Mouse (Mus musculus) cerebellum, postnatal 14 days (tissue): ENCODE results near the gene Usp29.
"Not testable (repeated sequence)": the region's sequence is repeated elsewhere in the genome, so short reads cannot be mapped to it uniquely, and the experiment has no call there.

ENCODE experiments used
- DNase-seq, 2 experiments: peaks; one replicate each; pipeline ENCODE4 v3.0.0; 2021; ENCODE audit warnings: mixed read lengths in 2 of 2

Usp29 gene

DNA sequence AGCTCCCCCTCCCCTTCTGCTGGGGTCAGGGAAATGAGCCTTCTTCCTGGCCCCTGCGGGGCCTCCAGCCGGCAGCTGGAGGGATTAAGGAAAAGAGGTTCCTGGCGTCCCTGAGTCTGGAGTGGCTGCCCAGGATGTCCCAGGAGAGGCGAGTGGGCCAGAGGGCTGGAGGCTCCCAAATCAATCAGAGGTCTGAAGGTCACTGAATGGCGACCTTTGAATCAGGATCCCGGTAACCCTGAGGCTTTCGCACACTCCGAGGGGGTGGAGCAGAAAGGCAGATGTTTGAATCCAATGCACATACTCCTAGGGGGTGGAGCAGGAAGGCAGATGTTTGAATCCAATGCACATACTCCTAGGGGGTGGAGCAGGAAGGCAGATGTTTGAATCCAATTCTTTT lies 39.9 kb downstream of the Usp29 start:
- DNase-seq, result no peak

- DNase-seq, result not testable (repeated sequence)
Observed at GRCm38 (mm10) chr7:6773865-6774413, 43.6 kb downstream of the Usp29 start.

DNA sequence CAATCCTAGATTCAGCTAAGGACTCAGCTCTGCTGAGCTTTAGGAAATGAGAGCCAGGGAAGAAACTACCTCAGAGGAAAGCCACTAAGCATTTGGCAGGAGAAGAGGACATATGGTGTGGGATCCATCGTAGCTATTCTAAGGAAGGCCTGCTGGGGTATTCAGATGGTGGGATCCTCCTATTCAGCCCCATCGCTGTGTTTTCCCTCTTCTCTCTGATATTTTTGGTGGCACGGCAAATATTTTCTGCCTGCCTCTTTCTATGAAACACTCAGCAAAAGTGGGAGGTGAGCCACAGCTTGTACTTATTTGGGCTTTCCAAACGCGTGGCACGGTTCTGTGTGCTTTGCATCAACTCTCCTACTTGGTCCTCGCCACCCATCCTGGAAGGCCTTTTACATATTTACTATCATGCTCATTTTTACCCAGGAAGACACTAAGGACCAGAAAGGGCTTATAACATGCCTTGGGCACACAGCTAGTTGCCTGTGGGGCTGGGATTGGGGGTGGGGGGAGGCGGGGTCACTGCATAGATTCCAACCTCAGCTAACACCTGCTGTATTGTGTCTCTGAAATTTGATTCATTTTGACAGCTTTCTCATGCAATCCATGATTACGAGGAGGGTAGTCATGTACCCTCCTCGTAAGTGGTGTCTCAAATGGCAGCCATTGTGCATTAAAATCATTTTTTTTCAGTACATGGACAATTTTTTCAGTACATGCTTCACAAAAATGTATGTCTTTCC lies 46.1 kb downstream of the Usp29 start:
- DNase-seq, result peak; percentile 47 to 81

- peak; percentile 72 to 73 for DNase-seq
Observed at GRCm38 (mm10) chr7:6777107-6777506, 46.7 kb downstream of the Usp29 start.

DNA sequence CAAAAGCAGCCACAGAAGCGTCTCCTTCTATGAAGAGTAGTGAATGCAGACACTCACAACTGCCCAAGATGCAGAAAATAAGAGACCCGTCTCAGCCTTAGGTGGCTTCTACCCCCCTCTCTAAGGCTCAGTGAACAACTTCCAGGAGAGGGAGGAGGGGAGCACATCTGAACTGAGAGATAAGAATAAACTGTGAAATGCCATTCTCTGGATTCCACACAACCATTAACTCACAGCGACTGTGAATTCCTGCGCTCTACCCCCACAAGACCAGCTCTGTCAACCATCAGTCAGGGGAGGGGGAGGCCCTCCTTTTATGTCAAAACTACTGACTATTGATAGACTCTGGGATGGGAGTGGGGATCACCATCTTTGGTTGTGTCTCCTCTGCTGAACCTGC lies 47.3 kb downstream of the Usp29 start:
- DNase-seq, result no peak

GRCm38 (mm10) chr7:6779172-6779571 lies 48.8 kb downstream of the Usp29 start:
- no peak for DNase-seq

GRCm38 (mm10) chr7:6781541-6781940 lies 51.2 kb downstream of the Usp29 start:
- DNase-seq, result no peak

GRCm38 (mm10) chr7:6784340-6785073 lies 54.1 kb downstream of the Usp29 start:
- no peak for DNase-seq

GRCm38 (mm10) chr7:6787000-6787399 lies 56.6 kb downstream of the Usp29 start:
- DNase-seq, result no peak

DNA sequence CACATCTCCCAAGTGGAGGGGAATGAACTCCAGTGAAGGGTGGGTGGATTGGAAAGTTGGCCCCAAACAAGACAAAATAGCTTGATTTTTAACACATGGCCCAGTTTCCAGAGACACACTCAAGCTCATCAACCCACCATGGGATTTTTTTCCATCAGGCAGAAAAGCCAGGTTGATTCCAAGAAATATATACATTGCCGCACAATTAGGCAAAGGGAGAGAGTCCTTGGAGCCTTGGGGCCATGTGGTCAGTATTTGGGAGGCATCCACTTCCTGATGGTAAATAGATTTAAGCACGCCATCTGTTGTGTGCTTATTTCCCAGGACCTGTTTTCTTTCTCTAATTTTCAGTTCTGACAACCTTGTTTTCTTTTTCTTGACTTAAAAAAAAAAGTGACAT lies 57.7 kb downstream of the Usp29 start:
- DNase-seq, result no peak

DNA sequence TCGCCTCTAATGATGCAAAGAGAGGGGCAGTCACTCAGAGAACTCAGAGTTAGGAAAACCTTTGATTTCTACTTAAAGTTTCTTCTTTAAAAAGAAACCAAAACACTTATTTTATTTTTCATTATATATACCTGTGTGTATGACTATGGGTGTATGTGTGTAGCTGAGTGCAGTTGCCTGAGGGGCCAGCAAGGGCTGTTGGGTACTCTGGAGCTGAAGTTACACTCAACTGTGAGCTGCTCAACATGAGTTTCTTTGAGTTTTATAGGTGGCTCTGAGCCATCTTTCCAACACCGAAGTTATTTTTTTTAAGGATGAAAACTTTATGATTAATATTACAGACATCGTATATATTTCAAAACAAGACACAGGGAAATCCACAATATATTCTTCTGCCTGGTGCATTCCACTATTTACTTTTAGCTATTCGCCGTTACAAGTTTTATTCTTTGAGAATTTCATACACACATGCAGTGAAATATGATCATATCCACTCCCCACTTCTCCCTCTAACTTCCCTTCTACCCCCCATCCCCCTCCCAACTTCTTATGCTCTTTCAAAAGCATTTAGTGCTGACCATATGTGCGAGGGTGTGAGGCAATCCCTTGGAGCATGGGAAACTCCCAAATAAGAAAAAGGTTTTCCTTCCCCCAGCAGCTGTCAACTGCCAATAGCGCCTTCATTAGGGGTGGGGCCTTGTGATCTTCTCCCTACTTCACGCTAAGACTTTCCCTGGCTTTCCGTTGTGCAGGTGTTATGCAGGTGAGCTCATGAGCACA lies 61.1 kb downstream of the Usp29 start:
- DNase-seq, result no peak

DNA sequence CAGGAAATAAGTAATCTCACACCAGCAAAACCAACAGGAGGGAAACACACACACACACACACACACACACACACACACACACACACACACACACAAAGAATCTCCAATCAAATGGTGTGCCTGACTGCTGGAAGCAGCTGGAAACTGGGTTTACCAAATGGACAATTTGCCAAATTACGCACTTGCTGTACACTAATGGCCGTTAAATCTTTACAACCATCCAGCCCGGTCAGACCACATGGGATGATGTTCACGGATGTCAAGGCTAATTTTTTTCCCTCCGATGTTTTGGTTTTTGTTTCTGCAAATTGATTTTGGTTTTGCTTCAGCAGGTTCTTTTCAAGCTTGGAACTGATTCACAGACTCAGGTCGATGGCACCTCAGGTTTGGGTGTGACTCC lies 62.9 kb downstream of the Usp29 start:
- no peak for DNase-seq

- no peak for DNase-seq
Observed at GRCm38 (mm10) chr7:6793811-6794210, 63.4 kb downstream of the Usp29 start.

- DNase-seq, result no peak
Observed at GRCm38 (mm10) chr7:6797408-6797807, 67.0 kb downstream of the Usp29 start.

DNA sequence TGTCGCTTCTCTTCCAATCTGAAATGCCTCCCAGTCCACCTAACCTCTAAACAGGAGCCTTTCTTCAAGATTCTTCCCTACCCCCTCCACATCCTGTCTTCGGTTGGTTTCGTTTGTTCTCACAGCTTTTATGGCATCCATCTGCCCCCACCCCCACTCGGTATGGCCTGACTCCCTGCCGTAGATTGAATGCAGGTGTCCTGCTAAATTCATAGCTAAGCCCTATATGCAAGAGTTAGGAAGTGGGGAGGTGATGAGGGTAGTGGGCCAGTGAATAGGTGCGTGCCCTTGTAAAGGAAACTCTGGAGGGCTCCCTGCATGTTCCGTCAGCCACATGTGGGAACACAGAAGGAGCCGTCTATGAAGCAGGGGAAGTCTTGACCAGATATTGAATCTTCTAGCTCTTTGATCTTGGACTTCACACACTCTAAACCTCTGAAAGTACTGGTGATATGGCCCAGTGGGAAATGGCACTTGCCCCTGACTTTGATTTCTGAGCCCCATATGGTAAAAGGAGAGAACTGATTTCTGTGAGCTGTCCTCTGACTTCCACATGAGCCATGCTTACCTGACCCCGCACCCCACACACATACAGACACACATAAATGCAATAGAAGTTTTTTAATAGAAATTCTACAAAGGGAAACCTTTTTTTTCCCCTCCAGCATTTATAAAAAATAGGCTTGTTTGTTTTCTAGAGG lies 68.9 kb downstream of the Usp29 start:
- no peak for DNase-seq

DNA sequence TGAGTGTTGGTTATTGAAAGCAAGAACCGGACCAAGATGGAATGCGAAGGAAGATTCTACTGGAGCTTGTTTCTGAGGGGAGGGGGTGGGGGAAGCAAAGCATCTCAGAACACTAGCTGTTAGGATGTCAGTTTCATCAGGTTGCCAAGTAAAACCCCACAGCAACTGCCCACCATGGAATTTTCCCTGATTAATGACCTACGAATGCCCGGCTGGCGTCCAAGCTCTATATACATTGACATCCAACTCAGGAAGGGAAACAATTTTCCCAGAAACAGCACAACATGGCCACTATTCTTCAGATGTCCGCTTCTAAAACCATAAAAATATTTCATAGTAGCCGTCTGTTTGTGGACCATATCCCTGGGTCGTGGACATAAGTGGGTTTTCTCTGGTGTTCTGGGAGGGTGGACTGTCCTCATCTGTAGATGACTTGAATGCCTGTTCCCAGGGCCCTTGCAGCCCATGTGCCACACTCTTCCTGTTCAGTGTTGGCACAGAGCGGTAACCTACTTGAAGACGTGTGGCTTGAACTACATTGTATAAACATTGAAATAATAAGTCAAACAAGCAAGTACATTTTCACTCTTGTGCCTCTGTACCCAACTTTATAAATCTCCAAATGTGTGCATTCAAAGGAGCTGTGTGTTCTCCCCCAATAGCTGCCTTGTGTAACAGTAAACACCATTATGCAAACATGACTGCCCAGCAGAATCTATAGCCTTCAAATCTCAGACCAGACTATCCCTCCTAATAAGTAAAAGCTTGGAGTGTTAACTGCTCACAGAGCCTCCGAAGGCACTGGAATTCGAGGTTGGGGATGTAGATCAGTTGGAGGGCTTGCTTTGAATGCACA lies 70.4 kb downstream of the Usp29 start:
- no peak for DNase-seq

DNA sequence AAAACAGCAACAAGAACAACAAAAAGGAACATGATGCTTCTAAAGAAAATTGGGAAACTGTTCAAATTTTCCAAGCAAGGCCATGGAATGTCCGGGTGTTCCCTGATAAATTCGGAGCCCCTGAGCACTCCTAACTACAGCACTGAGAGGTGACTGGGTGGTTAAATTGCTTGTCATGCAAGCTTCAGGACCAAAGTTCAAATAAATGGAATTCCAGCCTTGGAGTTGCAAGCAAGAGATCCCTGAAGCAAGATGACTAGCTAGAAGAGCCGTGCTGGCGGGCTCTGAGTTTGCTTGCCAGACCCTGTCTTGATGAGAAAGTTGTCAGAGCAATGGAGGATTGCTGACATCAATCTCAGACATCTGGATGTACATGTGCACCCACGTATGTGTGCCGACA lies 71.3 kb downstream of the Usp29 start:
- DNase-seq, result no peak

- peak; percentile 41 to 59 for DNase-seq
Observed at GRCm38 (mm10) chr7:6810556-6810955, 80.2 kb downstream of the Usp29 start.

GRCm38 (mm10) chr7:6814971-6815370 lies 84.6 kb downstream of the Usp29 start:
- no peak for DNase-seq

DNA sequence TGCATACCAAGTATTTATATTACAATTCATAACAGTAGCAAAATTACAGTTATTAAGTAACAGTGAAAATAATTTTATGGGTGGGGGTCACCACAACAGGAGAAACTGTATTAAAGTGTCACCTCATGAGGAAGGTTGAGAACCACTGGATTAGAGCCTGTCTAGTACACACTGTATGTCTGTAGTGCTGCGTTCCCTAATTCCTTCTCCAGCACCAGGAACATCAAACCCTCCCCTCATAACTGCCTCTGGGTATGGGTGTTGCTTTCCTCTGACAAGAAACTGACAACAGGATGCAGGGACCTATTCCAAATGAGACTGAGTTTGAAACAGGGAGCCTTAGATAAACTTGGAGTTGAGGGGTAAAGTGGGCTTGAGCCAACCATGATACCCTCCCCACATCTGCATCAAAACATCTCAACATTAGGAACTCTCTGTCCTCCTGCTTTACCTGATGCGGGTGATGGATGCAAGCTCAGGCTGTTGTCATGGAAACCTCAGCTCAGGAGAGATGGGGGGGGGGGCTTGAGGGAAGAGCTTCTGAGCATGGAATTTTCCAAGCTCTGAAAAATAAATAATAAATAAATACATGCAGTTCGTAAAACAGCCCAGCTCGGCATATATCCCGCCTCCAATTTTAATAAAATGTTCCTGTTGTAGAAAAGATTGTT lies 86.5 kb downstream of the Usp29 start:
- no peak for DNase-seq

DNA sequence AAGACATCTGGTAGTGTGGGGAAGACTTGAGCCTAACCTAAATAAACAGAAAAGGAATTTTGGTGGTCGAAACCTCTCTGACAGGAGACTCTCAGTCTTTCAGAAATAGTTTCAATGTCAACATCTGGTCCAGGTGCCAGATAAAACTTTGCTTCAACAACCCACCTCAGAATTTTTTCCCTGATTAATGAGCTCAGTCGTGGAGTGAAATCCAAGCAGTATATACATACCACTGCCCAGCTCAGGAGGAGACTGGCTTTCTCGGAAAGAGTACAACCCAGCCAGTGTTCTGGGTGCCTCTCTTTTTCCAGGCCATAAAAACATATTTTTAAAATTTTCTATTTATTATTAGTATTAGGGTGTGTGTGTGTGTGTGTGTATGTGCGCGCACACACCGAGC lies 89.9 kb downstream of the Usp29 start:
- no peak for DNase-seq
